Mouse (Mus musculus) heart, postnatal 0 days (tissue): ENCODE measurements around the gene S100a2.

Experiments used
- CTCF ChIP-seq: IDR thresholded peaks from 2 replicates; pipeline ENCODE4 v1.5.1; 2016; ENCODE audit warnings: antibody characterized with exemption, control low read depth, low read depth
- EP300 ChIP-seq: IDR thresholded peaks from 2 replicates; pipeline ENCODE4 v1.6.1; 2016; ENCODE audit warnings: antibody characterized with exemption, low read depth

DNA sequence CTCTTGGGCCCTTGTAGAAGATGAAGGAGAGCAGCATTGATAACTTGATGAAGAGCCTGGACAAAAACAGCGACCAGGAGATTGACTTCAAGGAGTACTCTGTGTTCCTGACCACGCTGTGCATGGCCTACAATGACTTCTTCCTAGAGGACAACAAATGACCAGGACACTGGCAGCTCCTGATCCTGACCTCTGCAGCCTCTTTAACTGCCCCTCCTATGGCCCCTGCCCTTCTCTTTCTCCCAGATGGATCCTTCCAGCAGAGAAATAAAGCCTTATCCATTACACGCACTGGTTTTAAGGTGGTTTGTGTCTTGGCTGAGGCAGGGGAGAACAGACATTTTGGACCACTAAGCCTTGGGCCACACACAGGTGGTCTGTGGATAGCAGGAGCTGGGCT lies 21.4 kb downstream of the S100a2 start:
- no peak for TF ChIP-seq EP300
- no peak for TF ChIP-seq CTCF
